Mouse (Mus musculus): ENCODE measurements around the gene Rbm47. TPM values are rescaled to one million over a fixed set of nuclear protein-coding genes. Genes with fewer than 3 reads are reported as not detected.

Gene Rbm47
- polyA plus RNA-seq, 1 experiment from 2014 or later: 133 TPM

GRCm38 (mm10) chr5:66015449-66015961 lies 157.4 kb downstream of the Rbm47 start:
- H3K27ac ChIP-seq: no peak overlapping the region
- H3K9me3 ChIP-seq: no peaks in the 10 kb centered on the region
- H3K9ac ChIP-seq: no peak overlapping the region
- ATAC-seq: no peak
- no peak overlapping the region for H3K4me3 ChIP-seq (replicated peaks)
- no peaks in the 10 kb centered on the region for H3K27me3 ChIP-seq (replicated peaks)
- 94% methylated on average over 2 of the region's 2 CpGs for WGBS
- no peak overlapping the region for H3K4me2 ChIP-seq (replicated peaks)
- peaks cover 2% of the 10 kb centered on the region for H3K36me3 ChIP-seq
- peaks cover 3% of the 10 kb centered on the region; the same call in 1 of the 2 replicates for H3K4me1 ChIP-seq (replicated peaks)

- no peaks in the 10 kb centered on the region for H3K9me3 ChIP-seq
- H3K27me3 ChIP-seq (replicated peaks): no peaks in the 10 kb centered on the region
- no peak overlapping the region for H3K9ac ChIP-seq
- ATAC-seq: peak; percentile 48
- no peaks in the 10 kb centered on the region; the same call in 1 of the 2 replicates for H3K36me3 ChIP-seq
- no peak overlapping the region for H3K4me3 ChIP-seq (replicated peaks)
- no peak overlapping the region for H3K4me2 ChIP-seq (replicated peaks)
- H3K27ac ChIP-seq: no peak overlapping the region
- H3K4me1 ChIP-seq (replicated peaks): peaks cover 3% of the 10 kb centered on the region; the same call in 1 of the 2 replicates
- WGBS: 88% methylated on average over 2 of the region's 2 CpGs
Observed at GRCm38 (mm10) chr5:66014437-66014836, 158.5 kb downstream of the Rbm47 start.

GRCm38 (mm10) chr5:66013999-66014398 lies 158.9 kb downstream of the Rbm47 start:
- ATAC-seq: peak; percentile 87
- Histone ChIP-seq H3K27me3 (replicated peaks) (no peaks in the 10 kb centered on the region), H3K9ac (no peak overlapping the region), H3K36me3 (no peaks in the 10 kb centered on the region), H3K4me1 (replicated peaks) (peaks cover 3% of the 10 kb centered on the region; the same call in 1 of the 2 replicates), H3K27ac (no peak overlapping the region), H3K9me3 (no peaks in the 10 kb centered on the region), H3K4me3 (replicated peaks) (no peak overlapping the region), H3K4me2 (replicated peaks) (no peak overlapping the region)
- 61% methylated on average over 3 of the region's 3 CpGs for WGBS

DNA sequence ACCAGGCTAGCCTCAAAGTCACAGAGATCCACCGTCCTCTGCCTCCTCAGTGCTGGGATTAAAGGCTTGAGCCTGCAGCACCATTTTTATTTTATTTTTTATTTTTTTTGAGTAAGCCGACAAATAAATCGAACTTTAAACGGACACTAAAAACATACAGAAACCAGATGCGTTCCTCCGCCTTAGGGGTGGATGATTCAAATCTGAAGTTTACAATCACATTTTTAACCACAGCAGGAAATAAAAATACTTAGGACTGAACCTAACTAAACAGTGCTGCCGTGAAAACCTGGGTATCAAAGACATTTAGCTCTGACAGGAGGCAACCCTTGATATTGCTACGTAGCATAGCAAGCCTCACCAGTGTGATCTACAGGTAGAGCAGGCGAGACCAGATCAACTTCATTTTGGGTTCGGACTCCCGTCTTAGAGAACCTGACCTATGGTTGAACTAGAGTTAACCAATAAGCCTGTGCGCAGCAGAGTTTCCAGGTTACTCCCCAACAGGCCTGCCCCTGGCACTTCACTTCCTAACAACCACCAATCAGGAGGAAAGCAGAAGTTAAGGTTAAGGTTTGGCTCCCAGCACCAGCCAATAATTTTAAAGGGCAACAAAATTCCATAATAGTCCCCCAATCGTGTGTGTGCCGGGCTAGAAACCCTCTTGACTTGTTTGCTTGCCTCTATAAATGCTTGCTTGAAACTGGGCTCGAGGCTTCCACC lies 164.5 kb downstream of the Rbm47 start:
- Histone ChIP-seq H3K9ac (no peak overlapping the region), H3K9me3 (no peaks in the 10 kb centered on the region), H3K36me3 (no peaks in the 10 kb centered on the region), H3K27me3 (replicated peaks) (no peaks in the 10 kb centered on the region), H3K4me1 (replicated peaks) (no peaks in the 10 kb centered on the region), H3K4me2 (replicated peaks) (no peak overlapping the region), H3K4me3 (replicated peaks) (no peak overlapping the region), H3K27ac (no peak overlapping the region)
- 69% methylated on average over 15 of the region's 15 CpGs for WGBS
- no peak for ATAC-seq

GRCm38 (mm10) chr5:66005041-66005678 lies 167.8 kb downstream of the Rbm47 start:
- peak overlapping the region; percentile 85 for H3K27ac ChIP-seq
- peak overlapping the region; percentile 11; the same call in 1 of the 2 replicates for H3K4me3 ChIP-seq (replicated peaks)
- H3K4me1 ChIP-seq (replicated peaks): peaks cover 3% of the 10 kb centered on the region; the same call in 1 of the 2 replicates
- H3K36me3 ChIP-seq: no peaks in the 10 kb centered on the region
- H3K27me3 ChIP-seq (replicated peaks): no peaks in the 10 kb centered on the region
- ATAC-seq: peak; percentile 43
- 38% methylated on average over 16 of the region's 16 CpGs for WGBS
- no peaks in the 10 kb centered on the region for H3K9me3 ChIP-seq
- peak overlapping the region; percentile 40 for H3K4me2 ChIP-seq (replicated peaks)
- no peak overlapping the region for H3K9ac ChIP-seq

DNA sequence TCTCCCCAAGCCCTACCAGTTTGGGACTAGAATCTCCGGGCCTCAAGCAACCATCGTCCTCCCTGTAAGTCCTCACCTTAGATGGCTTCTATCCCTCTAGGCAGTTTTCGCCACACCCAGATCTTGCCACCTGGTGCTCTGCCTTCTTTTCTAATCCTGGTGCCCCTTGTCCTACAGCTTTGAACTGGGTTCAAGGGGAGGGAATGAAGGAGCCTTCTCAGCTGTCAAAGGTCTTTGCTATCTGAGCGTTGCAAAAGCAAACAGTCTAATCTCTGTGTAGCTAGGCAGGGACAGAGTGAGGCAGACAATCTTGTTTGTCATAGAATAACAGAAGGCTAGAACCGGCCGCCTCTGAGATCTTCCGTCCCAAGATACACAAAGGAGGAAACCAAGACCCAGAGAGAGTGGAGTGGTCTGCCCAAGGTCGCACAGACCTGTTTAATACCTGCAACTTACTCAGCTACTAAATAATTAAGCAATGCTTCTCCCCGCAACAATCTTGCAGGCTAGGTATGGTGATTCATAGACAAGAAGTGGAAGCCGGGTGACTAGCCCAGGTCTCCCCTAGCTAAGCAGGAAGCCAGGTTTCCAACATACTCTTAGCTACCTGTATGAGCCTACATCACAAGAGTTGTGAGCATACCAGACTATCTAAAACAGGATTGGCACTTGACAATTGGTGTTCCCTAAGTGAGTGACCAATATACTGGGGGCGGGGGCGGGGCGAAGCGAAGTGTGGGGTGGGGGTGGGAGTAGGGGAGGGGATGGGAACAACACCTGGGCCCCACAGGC lies 168.6 kb downstream of the Rbm47 start, which contains the start of gene 9130230L23Rik:
Gene 9130230L23Rik (minus strand): TSS at position 152 of the 792 bp plus-strand sequence.
- Histone ChIP-seq H3K4me2 (replicated peaks) (peak within 1 kb of the TSS; percentile 40), H3K36me3 (no peaks in the 10 kb centered on the region), H3K27ac (peak within 1 kb of the TSS; percentile 85), H3K4me3 (replicated peaks) (no peak within 1 kb of the TSS), H3K9me3 (no peaks in the 10 kb centered on the region), H3K9ac (no peak within 1 kb of the TSS), H3K4me1 (replicated peaks) (peaks cover 5% of the 10 kb centered on the region; the same call in 1 of the 2 replicates), H3K27me3 (replicated peaks) (no peaks in the 10 kb centered on the region)
- peak; percentile 89 for ATAC-seq
- WGBS: 50% methylated on average over 14 of the region's 14 CpGs

- no peak for ATAC-seq
Observed at GRCm38 (mm10) chr5:66001232-66001631, 171.7 kb downstream of the Rbm47 start.

GRCm38 (mm10) chr5:66000567-66001125 lies 172.3 kb downstream of the Rbm47 start:
- Histone ChIP-seq H3K9ac (no peak overlapping the region), H3K36me3 (no peaks in the 10 kb centered on the region), H3K4me1 (replicated peaks) (peaks cover 5% of the 10 kb centered on the region; the same call in 1 of the 2 replicates), H3K27ac (no peak overlapping the region; the same call in 1 of the 2 replicates), H3K4me2 (replicated peaks) (no peak overlapping the region), H3K9me3 (no peaks in the 10 kb centered on the region), H3K27me3 (replicated peaks) (no peaks in the 10 kb centered on the region), H3K4me3 (replicated peaks) (no peak overlapping the region)
- ATAC-seq: no peak
- 24% methylated on average over 6 of the region's 6 CpGs for WGBS

More at GRCm38 (mm10) chr5:66001232-66001631, 171.7 kb downstream of the Rbm47 start:
- H3K27ac ChIP-seq: no peak overlapping the region
- no peaks in the 10 kb centered on the region for H3K36me3 ChIP-seq
- H3K27me3 ChIP-seq (replicated peaks): no peaks in the 10 kb centered on the region
- no peak overlapping the region for H3K4me2 ChIP-seq (replicated peaks)
- H3K4me1 ChIP-seq (replicated peaks): peaks cover 5% of the 10 kb centered on the region; the same call in 1 of the 2 replicates
- H3K4me3 ChIP-seq (replicated peaks): no peak overlapping the region
- no peaks in the 10 kb centered on the region for H3K9me3 ChIP-seq
- no peak overlapping the region for H3K9ac ChIP-seq
- 72% methylated on average over 5 of the region's 5 CpGs for WGBS

GRCm38 (mm10) chr5:66000074-66000473 lies 172.8 kb downstream of the Rbm47 start:
- Histone ChIP-seq H3K4me2 (replicated peaks) (no peak overlapping the region), H3K36me3 (no peaks in the 10 kb centered on the region), H3K4me3 (replicated peaks) (no peak overlapping the region), H3K27ac (no peak overlapping the region; the same call in 1 of the 2 replicates), H3K9me3 (no peaks in the 10 kb centered on the region), H3K27me3 (replicated peaks) (no peaks in the 10 kb centered on the region), H3K4me1 (replicated peaks) (peaks cover 5% of the 10 kb centered on the region; the same call in 1 of the 2 replicates), H3K9ac (no peak overlapping the region)
- no peak for ATAC-seq
- WGBS: 83% methylated on average over 7 of the region's 7 CpGs

GRCm38 (mm10) chr5:65999106-65999505 lies 173.8 kb downstream of the Rbm47 start:
- no peak for ATAC-seq
- 85% methylated on average over 7 of the region's 7 CpGs for WGBS

GRCm38 (mm10) chr5:65997813-65998212 lies 175.1 kb downstream of the Rbm47 start:
- no peak for ATAC-seq
- no peak overlapping the region for H3K4me2 ChIP-seq (replicated peaks)
- H3K4me1 ChIP-seq (replicated peaks): peaks cover 5% of the 10 kb centered on the region; the same call in 1 of the 2 replicates
- no peak overlapping the region for H3K9ac ChIP-seq
- no peak overlapping the region for H3K4me3 ChIP-seq (replicated peaks)
- no peaks in the 10 kb centered on the region for H3K36me3 ChIP-seq
- H3K27ac ChIP-seq: no peak overlapping the region
- H3K9me3 ChIP-seq: no peaks in the 10 kb centered on the region
- H3K27me3 ChIP-seq (replicated peaks): no peaks in the 10 kb centered on the region

More at GRCm38 (mm10) chr5:65999106-65999505, 173.8 kb downstream of the Rbm47 start:
- Histone ChIP-seq H3K36me3 (no peaks in the 10 kb centered on the region), H3K9me3 (no peaks in the 10 kb centered on the region), H3K27ac (no peak overlapping the region), H3K4me2 (replicated peaks) (no peak overlapping the region), H3K4me3 (replicated peaks) (no peak overlapping the region), H3K4me1 (replicated peaks) (peaks cover 5% of the 10 kb centered on the region; the same call in 1 of the 2 replicates), H3K9ac (no peak overlapping the region), H3K27me3 (replicated peaks) (no peaks in the 10 kb centered on the region)
